Mouse (Mus musculus) forebrain, postnatal 0 days (tissue): ENCODE data around the gene Sypl. TPM values are rescaled to one million over a fixed set of nuclear protein-coding genes. Genes with fewer than 3 reads are reported as not detected.

Experiments
- ATAC-seq: fragments of 200-750 bp; cut with Nextera tagmentation; 2 replicates; pipeline ENCODE4 v1.8.0; 2017; ENCODE audit warnings: mild to moderate bottlenecking, moderate library complexity
- DNase-seq: peaks from one replicate; pipeline ENCODE4 v3.0.0-alpha.2; 2015
- H3K27ac ChIP-seq: fragments of 300-500 bp; sonication (generic); 2 replicates; pipeline ENCODE4 v1.5.1; 2014; ENCODE audit warnings: low read depth, mild to moderate bottlenecking, antibody characterized with exemption, low read length, moderate library complexity, mixed read lengths
- H3K27me3 ChIP-seq: fragments of 300-500 bp; sonication (generic); 2 replicates; pipeline ENCODE4 v1.6.1; 2014; ENCODE audit warnings: mild to moderate bottlenecking, low read length, mixed read lengths; ENCODE audit not compliant: insufficient read depth
- H3K36me3 ChIP-seq: fragments of 300-500 bp; sonication (generic); 2 replicates; pipeline ENCODE4 v1.6.1; 2014; ENCODE audit warnings: mild to moderate bottlenecking, moderate library complexity; ENCODE audit not compliant: insufficient read depth
- H3K4me1 ChIP-seq: fragments of 300-500 bp; sonication (generic); 2 replicates; pipeline ENCODE4 v1.6.1; 2014; ENCODE audit warnings: antibody characterized with exemption; ENCODE audit not compliant: insufficient read depth
- H3K4me2 ChIP-seq: fragments of 300-500 bp; sonication (generic); 2 replicates; pipeline ENCODE4 v1.6.1; 2014; ENCODE audit warnings: low read depth, mild to moderate bottlenecking, moderate library complexity
- H3K4me3 ChIP-seq: fragments of 300-500 bp; sonication (generic); 2 replicates; pipeline ENCODE4 v1.5.1; 2014; ENCODE audit warnings: low read depth, low read length, mixed read lengths
- H3K9ac ChIP-seq: fragments of 300-500 bp; sonication (generic); 2 replicates; pipeline ENCODE4 v1.6.1; 2014; ENCODE audit warnings: mild to moderate bottlenecking
- H3K9me3 ChIP-seq: fragments of 300-500 bp; sonication (generic); 2 replicates; pipeline ENCODE4 v1.6.1; 2016; ENCODE audit warnings: low read length
- CTCF ChIP-seq: sonication (generic); IDR thresholded peaks from 2 replicates; pipeline ENCODE4 v1.5.1; 2016; ENCODE audit warnings: antibody characterized with exemption, control low read depth, low read depth
- WGBS: fragments of 180-500 bp; shearing (Covaris S2); extraction: QIAGEN DNeasy Blood & Tissue Kit; methylation state at CpG from one replicate; pipeline ENCODE4 v1.1.7; 2014; 5-methylcytosine and 5-hydroxymethylcytosine counted together
- polyA plus RNA-seq: library from polyadenylated mRNA; unstranded; fragments of >200 nt; fragmentation: Nextera tagmentation; extraction: Ambion mirVana; gene quantifications from 2 replicates; pipeline ENCODE4 v1.2.1, GENCODE M21; 2015
- total RNA-seq: library from RNA; depleted of rRNA; stranded (reverse); fragments of >200 nt; gene quantifications from 2 replicates; pipeline ENCODE4 v1.2.3, GENCODE M21; 2014; rRNA removed

Gene Sypl
- total RNA-seq (18.5 and 21.3 TPM in 2 replicates), polyA plus RNA-seq (35.2 and 40.1 TPM in 2 replicates)

DNA sequence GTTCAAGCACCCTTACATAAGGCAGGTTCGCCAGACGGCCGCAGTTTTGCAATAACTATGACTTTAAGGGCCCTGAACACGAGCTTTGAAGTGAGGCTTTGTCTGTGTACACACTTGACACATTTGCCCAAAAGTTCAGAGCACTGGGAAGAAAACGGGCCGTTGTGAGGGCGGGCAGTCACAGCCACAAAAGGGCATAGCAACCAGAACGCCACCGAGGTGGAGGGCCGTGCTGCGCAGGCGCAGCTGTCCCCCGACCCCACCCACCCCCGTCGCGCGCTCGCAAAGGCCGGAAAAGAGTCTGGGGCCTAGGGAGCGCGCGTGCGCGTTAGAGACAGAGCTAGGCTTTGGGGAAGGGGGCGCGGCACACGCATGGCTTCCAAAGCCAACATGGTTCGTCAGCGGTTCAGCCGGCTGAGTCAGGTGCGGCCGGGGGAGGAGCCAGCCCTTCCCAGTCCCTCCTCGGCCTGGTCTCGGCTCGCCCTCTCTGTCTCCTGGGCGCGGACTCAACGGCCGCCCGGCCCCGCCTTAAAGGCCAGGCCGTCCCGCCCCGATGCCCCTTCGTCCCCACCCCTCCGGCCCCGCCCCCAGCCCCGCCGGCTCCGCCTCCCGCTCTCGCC, at the start of gene Sypl:
TSS of gene Sypl (plus strand) at position 296 of the 620 bp plus-strand sequence.
- Histone ChIP-seq H3K4me2 (peak within 1 kb of the TSS; percentile 77), H3K4me1 (peaks cover 6% of the 10 kb centered on the region), H3K36me3 (no peaks in the 10 kb centered on the region), H3K4me3 (peak within 1 kb of the TSS; percentile 65), H3K27me3 (no peaks in the 10 kb centered on the region), H3K27ac (peak within 1 kb of the TSS; percentile 91), H3K9me3 (no peaks in the 10 kb centered on the region), H3K9ac (peak within 1 kb of the TSS; percentile 81)
- ATAC-seq (peak; percentile 96), DNase-seq (peak; percentile 98)
- under 1% methylated on average over 50 of the region's 52 CpGs for WGBS
- TF ChIP-seq CTCF = no peak

DNA sequence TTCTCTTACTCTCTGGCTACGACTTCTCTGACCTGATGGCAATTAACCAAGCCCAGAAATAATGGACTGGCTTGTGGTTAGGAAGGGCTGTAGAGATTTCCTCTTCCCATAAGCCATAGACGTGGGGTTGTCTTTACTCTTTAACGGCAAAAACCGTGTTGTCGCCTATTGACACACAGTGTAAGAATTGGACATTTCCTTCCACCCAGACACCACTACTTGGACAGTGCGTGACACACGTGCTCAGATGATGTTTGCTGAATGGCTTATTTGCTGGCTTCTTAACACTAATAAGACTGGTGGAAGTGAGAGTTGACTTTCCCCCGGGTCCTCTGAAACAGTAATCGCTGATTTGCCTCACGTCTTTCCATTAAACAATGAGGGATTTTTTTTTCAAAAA, 44.0 kb upstream of the Sypl start:
- H3K36me3 ChIP-seq = no peaks in the 10 kb centered on the region
- WGBS = 45% methylated on average over 10 of the region's 10 CpGs
- TF ChIP-seq CTCF = no peak
- H3K27me3 ChIP-seq = peaks cover 7% of the 10 kb centered on the region
- peak; percentile 19; the same call in 1 of the 2 replicates for ATAC-seq
- no peak overlapping the region for H3K27ac ChIP-seq
- DNase-seq = no peak
- H3K4me3 ChIP-seq = no peak overlapping the region
- peak overlapping the region; percentile 46 for H3K4me2 ChIP-seq
- no peaks in the 10 kb centered on the region; the same call in 1 of the 2 replicates for H3K4me1 ChIP-seq
- no peak overlapping the region for H3K9ac ChIP-seq
- H3K9me3 ChIP-seq = no peaks in the 10 kb centered on the region

DNA sequence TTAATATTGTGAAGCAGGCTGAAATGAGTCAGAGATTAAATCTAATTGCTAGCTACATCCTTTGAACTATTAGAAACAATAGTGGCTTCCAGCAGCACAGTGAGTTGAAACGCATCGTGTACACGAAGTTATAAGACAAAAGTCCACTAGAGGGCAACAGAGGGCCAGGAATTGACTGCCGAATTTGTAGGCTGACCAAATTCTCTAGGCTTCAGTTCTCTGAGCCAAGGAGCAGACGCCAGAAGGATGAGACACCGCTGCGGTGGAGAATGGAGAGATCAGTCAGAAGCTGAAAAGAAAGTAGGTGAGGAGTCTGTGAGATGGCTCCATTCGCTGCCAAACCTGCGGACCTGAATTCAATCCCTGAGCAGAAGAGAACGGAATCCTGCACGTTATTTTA, 43.6 kb upstream of the Sypl start:
- peak; percentile 94 for DNase-seq
- no peaks in the 10 kb centered on the region for H3K9me3 ChIP-seq
- peak; percentile 88 for TF ChIP-seq CTCF
- peak overlapping the region; percentile 23 for H3K4me3 ChIP-seq
- no peaks in the 10 kb centered on the region; the same call in 1 of the 2 replicates for H3K4me1 ChIP-seq
- H3K27ac ChIP-seq = no peak overlapping the region
- peak overlapping the region; percentile 46 for H3K4me2 ChIP-seq
- H3K36me3 ChIP-seq = no peaks in the 10 kb centered on the region
- peaks cover 7% of the 10 kb centered on the region for H3K27me3 ChIP-seq
- peak; percentile 87 for ATAC-seq
- WGBS = 4% methylated on average over 11 of the region's 11 CpGs
- H3K9ac ChIP-seq = peak overlapping the region; percentile 15; the same call in 1 of the 2 replicates

DNA sequence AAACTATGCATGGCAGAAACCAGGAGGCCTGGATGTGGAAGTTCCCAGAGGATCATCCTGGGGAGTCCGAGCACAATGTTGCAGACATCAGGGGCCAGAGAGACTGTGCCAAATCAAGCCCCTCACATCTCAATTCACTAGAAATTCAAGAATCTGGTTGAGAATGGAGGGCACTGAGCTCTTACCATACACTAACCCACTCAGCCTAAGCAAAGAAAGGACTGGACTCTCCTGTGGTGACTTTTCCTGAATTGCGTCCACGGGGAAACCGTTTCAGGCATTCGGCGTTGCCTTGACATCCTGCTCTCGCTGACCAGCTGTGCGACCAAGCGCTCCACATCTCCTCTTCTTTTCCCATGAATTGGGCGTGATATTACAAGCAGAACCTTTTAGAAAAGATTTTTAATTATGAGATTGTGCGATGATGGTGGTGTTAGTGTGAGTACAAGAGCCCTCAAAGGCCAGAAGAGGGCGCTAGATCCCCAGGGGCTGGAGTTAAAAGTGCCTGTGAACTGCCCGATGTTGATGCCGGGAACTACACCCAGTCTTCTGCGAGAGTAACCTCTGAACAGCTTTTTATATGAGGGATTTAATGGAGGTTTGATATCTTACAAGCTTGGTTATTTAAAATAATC, 43.0 kb upstream of the Sypl start:
- DNase-seq (peak; percentile 77), ATAC-seq (peak; percentile 77)
- Histone ChIP-seq H3K9ac (peak overlapping the region; percentile 15; the same call in 1 of the 2 replicates), H3K36me3 (no peaks in the 10 kb centered on the region), H3K9me3 (no peaks in the 10 kb centered on the region), H3K27ac (no peak overlapping the region), H3K4me2 (peak overlapping the region; percentile 46), H3K4me1 (no peaks in the 10 kb centered on the region; the same call in 1 of the 2 replicates), H3K27me3 (peaks cover 7% of the 10 kb centered on the region), H3K4me3 (peak overlapping the region; percentile 23)
- 32% methylated on average over 15 of the region's 15 CpGs for WGBS
- TF ChIP-seq CTCF = peak; percentile 74

DNA sequence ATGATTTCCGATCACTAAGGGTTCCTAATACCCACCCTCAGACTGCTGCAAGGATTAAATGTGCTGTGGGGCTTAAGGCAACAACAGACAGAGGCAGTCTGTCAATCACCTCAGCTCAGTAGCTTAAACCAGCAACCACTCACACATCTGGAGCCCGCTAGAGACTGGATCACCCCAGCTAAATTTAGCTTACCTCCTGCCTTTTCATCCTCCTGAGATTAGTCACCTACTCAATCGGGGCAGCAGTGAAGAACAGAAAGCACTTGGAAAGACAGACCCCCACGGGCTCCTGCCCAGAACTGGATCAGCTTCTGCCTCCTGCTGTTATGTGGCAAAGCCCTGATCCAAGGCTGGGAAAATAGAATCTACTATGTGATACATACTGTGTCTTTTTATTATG, 42.1 kb upstream of the Sypl start:
- Histone ChIP-seq H3K9me3 (no peaks in the 10 kb centered on the region), H3K4me1 (no peaks in the 10 kb centered on the region; the same call in 1 of the 2 replicates), H3K36me3 (no peaks in the 10 kb centered on the region), H3K27ac (no peak overlapping the region), H3K4me2 (no peak overlapping the region), H3K4me3 (no peak overlapping the region), H3K9ac (no peak overlapping the region), H3K27me3 (peaks cover 7% of the 10 kb centered on the region)
- TF ChIP-seq CTCF = no peak
- 25% methylated on average over 4 of the region's 4 CpGs for WGBS
- ATAC-seq (no peak), DNase-seq (no peak)

DNA sequence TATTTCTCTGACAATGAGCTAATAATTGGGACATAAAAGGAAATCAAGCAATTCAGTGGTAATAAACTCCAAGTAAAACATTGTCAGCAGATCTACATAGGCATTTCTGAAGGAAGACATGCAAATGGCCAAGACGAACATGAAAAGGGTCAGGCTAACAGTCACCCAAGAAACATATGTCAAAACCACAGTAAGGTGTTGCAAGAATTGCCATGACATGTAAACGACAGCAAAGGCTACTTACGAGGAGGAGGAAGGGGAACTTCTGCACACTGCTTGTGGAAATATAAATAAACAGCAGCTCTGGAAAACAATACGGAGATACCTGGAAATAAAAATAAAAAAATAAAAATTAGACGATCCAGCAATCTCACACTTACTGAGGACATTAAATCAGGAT, 40.9 kb upstream of the Sypl start:
- no peak for DNase-seq
- no peak for ATAC-seq
- TF ChIP-seq CTCF = no peak

DNA sequence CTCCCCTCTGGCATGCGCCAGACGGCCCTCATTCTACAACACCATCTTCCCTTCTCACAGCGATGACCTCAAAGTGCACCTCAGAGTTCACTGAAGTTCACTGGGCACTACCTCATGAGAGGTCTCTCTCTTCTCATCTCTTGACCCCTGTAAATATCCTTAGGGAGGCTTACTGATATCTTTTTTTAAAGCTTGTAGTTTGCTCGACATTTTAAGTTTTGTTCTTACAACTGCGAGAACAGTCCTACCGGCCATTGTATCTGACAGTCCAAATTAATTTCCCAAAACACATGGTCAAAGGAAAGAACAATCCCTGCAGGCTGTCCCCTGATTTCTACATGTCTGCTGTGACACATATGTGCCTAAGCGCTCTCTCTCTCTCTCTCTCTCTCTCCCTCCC, 35.0 kb upstream of the Sypl start:
- WGBS = 88% methylated on average over 7 of the region's 7 CpGs
- Histone ChIP-seq H3K36me3 (no peaks in the 10 kb centered on the region), H3K4me2 (no peak overlapping the region), H3K27me3 (no peaks in the 10 kb centered on the region), H3K4me3 (no peak overlapping the region), H3K27ac (no peak overlapping the region), H3K9me3 (no peaks in the 10 kb centered on the region), H3K4me1 (no peaks in the 10 kb centered on the region), H3K9ac (no peak overlapping the region)
- TF ChIP-seq CTCF = no peak
- DNase-seq = no peak
- no peak for ATAC-seq

More for the DNA sequence above, 40.9 kb upstream of the Sypl start:
- Histone ChIP-seq H3K27me3 (peaks cover 7% of the 10 kb centered on the region), H3K4me3 (no peak overlapping the region), H3K27ac (no peak overlapping the region), H3K9me3 (no peaks in the 10 kb centered on the region), H3K36me3 (no peaks in the 10 kb centered on the region), H3K9ac (no peak overlapping the region), H3K4me2 (no peak overlapping the region), H3K4me1 (no peaks in the 10 kb centered on the region; the same call in 1 of the 2 replicates)
- WGBS = 86% methylated on average over 5 of the region's 5 CpGs
